Mouse (Mus musculus) liver, adult 2 months (tissue): ENCODE data around the gene Atp1b1. TPM values are rescaled to one million over a fixed set of nuclear protein-coding genes. Genes with fewer than 3 reads are reported as not detected.

Experiments used
- DNase-seq: peaks from one replicate; pipeline ENCODE4 v3.0.0-alpha.2; 2011; ENCODE audit warnings: low read depth, low spot score; ENCODE audit errors: extremely low read depth
- H3K27ac ChIP-seq: fragments of 200-500 bp; replicated peaks from 2 replicates; pipeline ENCODE4 v1.5.1; 2012; ENCODE audit warnings: low read depth, mild to moderate bottlenecking, control low read depth, inconsistent platforms, low read length; ENCODE audit not compliant: insufficient read depth
- H3K27me3 ChIP-seq: fragments of 200-500 bp; 2 replicates; pipeline ENCODE4 v1.6.1; 2012; ENCODE audit warnings: mild to moderate bottlenecking, moderate library complexity, low read length, inconsistent platforms; ENCODE audit not compliant: control insufficient read depth, insufficient read depth
- H3K36me3 ChIP-seq: fragments of 200-500 bp; 2 replicates; pipeline ENCODE4 v1.6.1; 2012; ENCODE audit warnings: low read length, inconsistent platforms; ENCODE audit not compliant: control insufficient read depth, insufficient read depth
- H3K4me1 ChIP-seq: fragments of 200-500 bp; 2 replicates; pipeline ENCODE4 v1.6.1; 2011; ENCODE audit warnings: low read length; ENCODE audit not compliant: control insufficient read depth, insufficient read depth
- H3K4me3 ChIP-seq: fragments of 200-500 bp; 2 replicates; pipeline ENCODE4 v1.5.1; 2011; ENCODE audit warnings: low read depth, mild to moderate bottlenecking, control low read depth, low read length, moderate library complexity; ENCODE audit not compliant: insufficient read depth
- H3K79me2 ChIP-seq: fragments of 200-500 bp; 2 replicates; pipeline ENCODE4 v1.6.1; 2012; ENCODE audit warnings: inconsistent platforms, mild to moderate bottlenecking, low read length, moderate library complexity; ENCODE audit not compliant: control insufficient read depth, insufficient read depth
- H3K9ac ChIP-seq: fragments of 200-500 bp; 2 replicates; pipeline ENCODE4 v1.6.1; 2012; ENCODE audit warnings: low read depth, mild to moderate bottlenecking, control low read depth, inconsistent platforms, low read length
- CTCF ChIP-seq: fragments of 200-500 bp; IDR thresholded peaks from 2 replicates; pipeline ENCODE4 v1.5.1; 2011; ENCODE audit warnings: low read depth, low read length, control low read depth
- POLR2A ChIP-seq: fragments of 200-500 bp; IDR thresholded peaks from 2 replicates; pipeline ENCODE4 v1.6.1; 2011; ENCODE audit warnings: low read length, control low read depth; ENCODE audit not compliant: insufficient read depth; ENCODE audit errors: extremely low read depth
- WGBS: fragments of 180-500 bp; shearing (Covaris S2); methylation state at CpG from one replicate; pipeline ENCODE4 v1.1.7; 2018; 5-methylcytosine and 5-hydroxymethylcytosine counted together
- polyA plus RNA-seq: library from polyadenylated mRNA; depleted of rRNA; stranded (reverse); fragments of >200 nt; gene quantifications from 2 replicates; pipeline ENCODE4 v1.2.3, GENCODE M21; 2012
- total RNA-seq: library from RNA; depleted of rRNA; stranded (reverse); fragments of >200 nt; gene quantifications from 2 replicates; pipeline ENCODE4 v1.2.3, GENCODE M21; 2014

The Atp1b1 gene
- total and polyA plus RNA-seq, 2 experiments, result 26.0 to 30.5 TPM

- Histone ChIP-seq H3K9ac (no peak overlapping the region), H3K79me2 (no peaks in the 10 kb centered on the region), H3K36me3 (peaks cover 46% of the 10 kb centered on the region), H3K27ac (no peak overlapping the region), H3K4me3 (no peak overlapping the region), H3K4me1 (no peaks in the 10 kb centered on the region), H3K27me3 (no peaks in the 10 kb centered on the region)
- WGBS, result 87% methylated on average over 18 of the region's 18 CpGs
- DNase-seq, result no peak
- TF ChIP-seq POLR2A (no peak), CTCF (no peak)
Measured at GRCm38 (mm10) chr1:164441408-164441974, 16.7 kb downstream of the Atp1b1 start.

GRCm38 (mm10) chr1:164440708-164441407 lies 17.3 kb downstream of the Atp1b1 start:
- no peak overlapping the region for H3K4me3 ChIP-seq
- peaks cover 46% of the 10 kb centered on the region for H3K36me3 ChIP-seq
- no peak overlapping the region for H3K9ac ChIP-seq
- WGBS, result 74% methylated on average over 11 of the region's 11 CpGs
- no peaks in the 10 kb centered on the region for H3K79me2 ChIP-seq
- TF ChIP-seq CTCF (no peak), POLR2A (no peak)
- DNase-seq, result no peak
- no peaks in the 10 kb centered on the region for H3K4me1 ChIP-seq
- no peak overlapping the region for H3K27ac ChIP-seq
- H3K27me3 ChIP-seq, result no peaks in the 10 kb centered on the region

GRCm38 (mm10) chr1:164440230-164440629 lies 17.9 kb downstream of the Atp1b1 start:
- H3K36me3 ChIP-seq, result peaks cover 46% of the 10 kb centered on the region

GRCm38 (mm10) chr1:164436749-164437148 lies 21.4 kb downstream of the Atp1b1 start:
- H3K27me3 ChIP-seq, result no peaks in the 10 kb centered on the region
- 92% methylated on average over 7 of the region's 7 CpGs for WGBS
- no peak for DNase-seq
- no peak overlapping the region for H3K9ac ChIP-seq
- peaks cover 37% of the 10 kb centered on the region for H3K36me3 ChIP-seq
- no peaks in the 10 kb centered on the region for H3K79me2 ChIP-seq
- TF ChIP-seq POLR2A, result no peak
- no peak for TF ChIP-seq CTCF
- no peak overlapping the region for H3K4me3 ChIP-seq
- H3K27ac ChIP-seq, result no peak overlapping the region
- peaks cover 4% of the 10 kb centered on the region; the same call in 1 of the 2 replicates for H3K4me1 ChIP-seq

More at GRCm38 (mm10) chr1:164440230-164440629, 17.9 kb downstream of the Atp1b1 start:
- no peak for DNase-seq
- 92% methylated on average over 6 of the region's 6 CpGs for whole genome bisulfite sequencing
- H3K27ac ChIP-seq, result no peak overlapping the region
- H3K4me3 ChIP-seq, result no peak overlapping the region
- H3K79me2 ChIP-seq, result no peaks in the 10 kb centered on the region
- H3K9ac ChIP-seq, result no peak overlapping the region
- H3K4me1 ChIP-seq, result peaks cover 3% of the 10 kb centered on the region; the same call in 1 of the 2 replicates
- H3K27me3 ChIP-seq, result no peaks in the 10 kb centered on the region
- TF ChIP-seq POLR2A (no peak), CTCF (no peak)

GRCm38 (mm10) chr1:164434049-164434448 lies 24.1 kb downstream of the Atp1b1 start:
- DNase-seq, result no peak
- Histone ChIP-seq H3K4me3 (no peak overlapping the region), H3K9ac (no peak overlapping the region), H3K27ac (no peak overlapping the region), H3K4me1 (peaks cover 4% of the 10 kb centered on the region; the same call in 1 of the 2 replicates), H3K36me3 (peaks cover 15% of the 10 kb centered on the region), H3K79me2 (no peaks in the 10 kb centered on the region), H3K27me3 (no peaks in the 10 kb centered on the region)
- no peak for TF ChIP-seq CTCF
- TF ChIP-seq POLR2A, result no peak
- WGBS, result 94% methylated on average over 6 of the region's 6 CpGs

- peaks cover 4% of the 10 kb centered on the region; the same call in 1 of the 2 replicates for H3K4me1 ChIP-seq
- no peaks in the 10 kb centered on the region for H3K27me3 ChIP-seq
- no peak overlapping the region for H3K9ac ChIP-seq
- TF ChIP-seq POLR2A (no peak), CTCF (no peak)
- peaks cover 5% of the 10 kb centered on the region for H3K36me3 ChIP-seq
- no peak overlapping the region for H3K27ac ChIP-seq
- no peak for DNase-seq
- H3K79me2 ChIP-seq, result no peaks in the 10 kb centered on the region
- 74% methylated on average over 5 of the region's 5 CpGs for WGBS
- H3K4me3 ChIP-seq, result no peak overlapping the region
Measured at GRCm38 (mm10) chr1:164432649-164433048, 25.5 kb downstream of the Atp1b1 start.
